Mouse (Mus musculus): ENCODE measurements around the gene Gtpbp3. TPM values are rescaled to one million over a fixed set of nuclear protein-coding genes. Genes with fewer than 3 reads are reported as not detected.

The Gtpbp3 gene
- polyA plus RNA-seq, 1 experiment from 2014 or later = 4.6 TPM

GRCm38 (mm10) chr8:71467201-71467600 is 20.7 kb upstream of the Gtpbp3 start:
- Histone ChIP-seq H3K4me2 (no peak overlapping the region), H3K27me3 (ENCODE audit: control insufficient read depth, insufficient read depth, low read length) (no peaks in the 10 kb centered on the region), H3K36me3 (ENCODE audit: control insufficient read depth, insufficient read depth, low read length) (peaks cover 4% of the 10 kb centered on the region; the same call in 1 of the 2 replicates), H3K9me3 (ENCODE audit: control insufficient read depth, low read length) (no peaks in the 10 kb centered on the region), H3K27ac (ENCODE audit: low read depth, low read length) (no peak overlapping the region), H3K4me1 (ENCODE audit: control insufficient read depth, insufficient read depth, low read length) (peaks cover 30% of the 10 kb centered on the region), H3K9ac (ENCODE audit: low read length) (no peak overlapping the region), H3K4me3 (ENCODE audit: low read depth, low read length) (no peak overlapping the region)
- ATAC-seq (ENCODE audit: low FRiP score) (no peak), DNase-seq (ENCODE audit: low spot score, missing footprints) (peak; percentile 76)
- 85% methylated on average over 2 of the region's 2 CpGs for WGBS

- WGBS = 96% methylated on average over 1 of the region's 1 CpGs
- H3K4me1 ChIP-seq (ENCODE audit: control insufficient read depth, insufficient read depth, low read length) = peaks cover 25% of the 10 kb centered on the region
- H3K27ac ChIP-seq (ENCODE audit: low read depth, low read length) = no peak overlapping the region
- H3K9me3 ChIP-seq (ENCODE audit: control insufficient read depth, low read length) = no peaks in the 10 kb centered on the region
- H3K36me3 ChIP-seq (ENCODE audit: control insufficient read depth, insufficient read depth, low read length) = peaks cover 8% of the 10 kb centered on the region; the same call in 1 of the 2 replicates
- no peak overlapping the region for H3K4me2 ChIP-seq
- no peak for ATAC-seq (ENCODE audit: low FRiP score)
- H3K9ac ChIP-seq (ENCODE audit: low read length) = no peak overlapping the region
- no peak overlapping the region for H3K4me3 ChIP-seq (ENCODE audit: low read depth, low read length)
- no peaks in the 10 kb centered on the region for H3K27me3 ChIP-seq (ENCODE audit: control insufficient read depth, insufficient read depth, low read length)
- peak; percentile 62 for DNase-seq (ENCODE audit: low spot score, missing footprints)
Measured at GRCm38 (mm10) chr8:71468001-71468400, 19.9 kb upstream of the Gtpbp3 start.

DNA sequence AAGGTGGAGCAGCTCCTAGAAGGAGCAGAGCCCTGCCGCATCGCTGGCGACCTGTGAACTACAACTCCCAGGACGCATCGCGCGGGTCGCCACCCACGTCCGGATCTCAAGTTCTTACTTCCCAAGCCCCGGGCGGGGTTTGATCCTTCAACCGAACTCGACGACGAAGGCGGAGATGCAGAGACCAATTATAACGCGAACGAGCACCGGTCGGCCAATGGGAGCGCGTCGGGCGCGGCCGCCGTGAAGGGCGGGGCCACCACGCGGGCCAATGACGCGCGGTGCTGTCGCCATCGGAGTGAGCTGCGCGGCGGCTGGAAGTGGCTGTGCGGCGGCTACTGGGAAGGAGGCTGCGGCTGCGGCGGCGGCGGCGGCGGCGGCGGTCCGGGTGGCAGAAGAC is 19.0 kb upstream of the Gtpbp3 start, which contains the start of gene Dda1:
Dda1 (plus strand) TSS at position 284 of the 400 bp plus-strand sequence.
- H3K4me1 ChIP-seq (ENCODE audit: control insufficient read depth, insufficient read depth, low read length) = peaks cover 23% of the 10 kb centered on the region
- peak within 1 kb of the TSS; percentile 69 for H3K9ac ChIP-seq (ENCODE audit: low read length)
- peak within 1 kb of the TSS; percentile 80 for H3K4me3 ChIP-seq (ENCODE audit: low read depth, low read length)
- H3K9me3 ChIP-seq (ENCODE audit: control insufficient read depth, low read length) = no peaks in the 10 kb centered on the region
- DNase-seq (ENCODE audit: low spot score, missing footprints) (peak; percentile 99), ATAC-seq (ENCODE audit: low FRiP score) (peak; percentile 87)
- under 1% methylated on average over 51 of the region's 52 CpGs for WGBS
- peaks cover 8% of the 10 kb centered on the region; the same call in 1 of the 2 replicates for H3K36me3 ChIP-seq (ENCODE audit: control insufficient read depth, insufficient read depth, low read length)
- H3K27me3 ChIP-seq (ENCODE audit: control insufficient read depth, insufficient read depth, low read length) = no peaks in the 10 kb centered on the region
- peak within 1 kb of the TSS; percentile 90 for H3K4me2 ChIP-seq
- H3K27ac ChIP-seq (ENCODE audit: low read depth, low read length) = peak within 1 kb of the TSS; percentile 37; the same call in 1 of the 2 replicates

GRCm38 (mm10) chr8:71469411-71469810 is 18.5 kb upstream of the Gtpbp3 start:
- DNase-seq (ENCODE audit: low spot score, missing footprints) (peak; percentile 94), ATAC-seq (ENCODE audit: low FRiP score) (peak; percentile 41)
- Histone ChIP-seq H3K9ac (ENCODE audit: low read length) (peak overlapping the region; percentile 69), H3K27me3 (ENCODE audit: control insufficient read depth, insufficient read depth, low read length) (no peaks in the 10 kb centered on the region), H3K4me3 (ENCODE audit: low read depth, low read length) (peak overlapping the region; percentile 80), H3K27ac (ENCODE audit: low read depth, low read length) (peak overlapping the region; percentile 37; the same call in 1 of the 2 replicates), H3K9me3 (ENCODE audit: control insufficient read depth, low read length) (no peaks in the 10 kb centered on the region), H3K4me2 (peak overlapping the region; percentile 90), H3K4me1 (ENCODE audit: control insufficient read depth, insufficient read depth, low read length) (peaks cover 18% of the 10 kb centered on the region), H3K36me3 (ENCODE audit: control insufficient read depth, insufficient read depth, low read length) (peaks cover 11% of the 10 kb centered on the region; the same call in 1 of the 2 replicates)
- WGBS = 1% methylated on average over 23 of the region's 24 CpGs

- H3K27me3 ChIP-seq (ENCODE audit: control insufficient read depth, insufficient read depth, low read length) = no peaks in the 10 kb centered on the region
Measured at GRCm38 (mm10) chr8:71470146-71470912, 17.6 kb upstream of the Gtpbp3 start.

GRCm38 (mm10) chr8:71470913-71471255 is 17.0 kb upstream of the Gtpbp3 start:
- DNase-seq (ENCODE audit: low spot score, missing footprints) = no peak
- H3K27ac ChIP-seq (ENCODE audit: low read depth, low read length) = no peak overlapping the region
- H3K4me2 ChIP-seq = no peak overlapping the region

More at GRCm38 (mm10) chr8:71470146-71470912, 17.6 kb upstream of the Gtpbp3 start:
- H3K9me3 ChIP-seq (ENCODE audit: control insufficient read depth, low read length) = no peaks in the 10 kb centered on the region
- H3K36me3 ChIP-seq (ENCODE audit: control insufficient read depth, insufficient read depth, low read length) = peaks cover 12% of the 10 kb centered on the region; the same call in 1 of the 2 replicates
- H3K4me1 ChIP-seq (ENCODE audit: control insufficient read depth, insufficient read depth, low read length) = peaks cover 15% of the 10 kb centered on the region
- H3K27ac ChIP-seq (ENCODE audit: low read depth, low read length) = no peak overlapping the region
- peak overlapping the region; percentile 69 for H3K9ac ChIP-seq (ENCODE audit: low read length)
- peak; percentile 82 for DNase-seq (ENCODE audit: low spot score, missing footprints)
- 90% methylated on average over 3 of the region's 3 CpGs for WGBS
- no peak for ATAC-seq (ENCODE audit: low FRiP score)
- peak overlapping the region; percentile 80 for H3K4me3 ChIP-seq (ENCODE audit: low read depth, low read length)
- peak overlapping the region; percentile 90 for H3K4me2 ChIP-seq

GRCm38 (mm10) chr8:71471861-71472260 is 16.0 kb upstream of the Gtpbp3 start:
- no peak overlapping the region for H3K27ac ChIP-seq (ENCODE audit: low read depth, low read length)
- peak; percentile 45 for DNase-seq (ENCODE audit: low spot score, missing footprints)
- H3K9me3 ChIP-seq (ENCODE audit: control insufficient read depth, low read length) = no peaks in the 10 kb centered on the region
- no peak overlapping the region for H3K4me3 ChIP-seq (ENCODE audit: low read depth, low read length)
- no peak overlapping the region for H3K9ac ChIP-seq (ENCODE audit: low read length)
- 95% methylated on average over 17 of the region's 17 CpGs for WGBS
- peaks cover 17% of the 10 kb centered on the region for H3K4me1 ChIP-seq (ENCODE audit: control insufficient read depth, insufficient read depth, low read length)
- ATAC-seq (ENCODE audit: low FRiP score) = no peak
- peaks cover 12% of the 10 kb centered on the region; the same call in 1 of the 2 replicates for H3K36me3 ChIP-seq (ENCODE audit: control insufficient read depth, insufficient read depth, low read length)
- H3K4me2 ChIP-seq = no peak overlapping the region
- no peaks in the 10 kb centered on the region for H3K27me3 ChIP-seq (ENCODE audit: control insufficient read depth, insufficient read depth, low read length)

More at GRCm38 (mm10) chr8:71470913-71471255, 17.0 kb upstream of the Gtpbp3 start:
- H3K4me1 ChIP-seq (ENCODE audit: control insufficient read depth, insufficient read depth, low read length) = peaks cover 12% of the 10 kb centered on the region
- no peak overlapping the region for H3K4me3 ChIP-seq (ENCODE audit: low read depth, low read length)
- H3K36me3 ChIP-seq (ENCODE audit: control insufficient read depth, insufficient read depth, low read length) = peaks cover 12% of the 10 kb centered on the region; the same call in 1 of the 2 replicates
- ATAC-seq (ENCODE audit: low FRiP score) = no peak
- H3K9ac ChIP-seq (ENCODE audit: low read length) = no peak overlapping the region
- WGBS = 81% methylated on average over 5 of the region's 5 CpGs
- no peaks in the 10 kb centered on the region for H3K27me3 ChIP-seq (ENCODE audit: control insufficient read depth, insufficient read depth, low read length)
- no peaks in the 10 kb centered on the region for H3K9me3 ChIP-seq (ENCODE audit: control insufficient read depth, low read length)

DNA sequence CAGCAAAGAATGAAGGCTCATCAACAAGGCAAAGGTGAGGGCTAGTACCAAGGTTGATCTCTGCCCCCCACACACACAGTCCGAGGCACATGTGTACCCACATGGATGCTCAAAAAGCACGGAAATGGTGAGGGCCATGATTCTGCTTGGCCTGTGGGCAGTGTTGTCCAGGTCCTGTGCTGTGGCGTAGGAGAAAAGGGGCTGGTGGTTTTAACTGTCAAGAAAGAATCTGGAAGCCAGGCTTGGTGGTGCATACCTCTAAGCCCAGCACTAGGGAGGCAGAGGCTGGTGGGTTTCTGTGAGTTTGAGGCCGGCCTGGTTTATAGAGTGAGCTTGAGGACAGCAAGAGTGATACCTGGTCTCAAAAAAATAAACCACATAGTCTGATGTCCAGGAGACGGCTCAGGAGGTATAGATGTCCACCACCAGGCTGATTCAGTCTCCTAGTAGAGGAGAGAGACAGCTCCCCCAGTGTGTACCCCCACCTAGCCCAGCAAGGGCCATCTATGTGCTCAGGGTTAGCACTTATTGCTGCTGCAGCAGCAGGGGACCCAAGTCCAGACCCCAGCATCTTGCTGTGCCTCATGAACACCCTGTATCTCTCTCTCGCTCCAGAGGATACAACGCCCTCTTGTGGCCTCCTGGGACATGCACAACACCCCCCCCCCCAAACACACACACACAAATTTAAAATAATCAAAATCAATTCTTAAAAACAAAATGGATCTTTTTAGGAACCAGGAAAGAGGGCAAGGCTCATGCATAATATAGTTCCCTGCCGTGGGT is 15.1 kb upstream of the Gtpbp3 start:
- WGBS = 77% methylated on average over 8 of the region's 8 CpGs
- Histone ChIP-seq H3K4me2 (no peak overlapping the region), H3K4me3 (ENCODE audit: low read depth, low read length) (no peak overlapping the region), H3K9me3 (ENCODE audit: control insufficient read depth, low read length) (no peaks in the 10 kb centered on the region), H3K4me1 (ENCODE audit: control insufficient read depth, insufficient read depth, low read length) (peaks cover 23% of the 10 kb centered on the region), H3K36me3 (ENCODE audit: control insufficient read depth, insufficient read depth, low read length) (peaks cover 12% of the 10 kb centered on the region; the same call in 1 of the 2 replicates), H3K9ac (ENCODE audit: low read length) (no peak overlapping the region), H3K27me3 (ENCODE audit: control insufficient read depth, insufficient read depth, low read length) (no peaks in the 10 kb centered on the region), H3K27ac (ENCODE audit: low read depth, low read length) (no peak overlapping the region)
- no peak for ATAC-seq (ENCODE audit: low FRiP score)
- peak; percentile 72 for DNase-seq (ENCODE audit: low spot score, missing footprints)

Measured in midbrain, embryonic 11.5 days (tissue).